Mouse (Mus musculus) limb, embryonic 14.5 days (tissue): ENCODE measurements at regions not wholly inside any gene's neighbourhood (a gene's known extent, or its start where the extent isn't known, plus 50 kb on each side); places are given as distances from the start of the nearest gene placed in this dataset.

Experiments
- ATAC-seq: fragments of 200-750 bp; cut with Nextera tagmentation; 2 replicates; pipeline ENCODE4 v1.8.0; 2017; ENCODE audit warnings: low read depth, moderate number of reproducible peaks, moderate TSS enrichment; ENCODE audit not compliant: low FRiP score
- DNase-seq: peaks from one replicate; pipeline ENCODE4 v3.0.0-alpha.2; 2015; ENCODE audit warnings: low spot score
- H3K27ac ChIP-seq: fragments of 300-500 bp; sonication (generic); replicated peaks from 2 replicates; pipeline ENCODE4 v1.5.1; 2014; ENCODE audit warnings: low read depth, mild to moderate bottlenecking, low read length, moderate library complexity, mixed read lengths
- H3K27me3 ChIP-seq: fragments of 300-500 bp; sonication (generic); 2 replicates; pipeline ENCODE4 v1.6.1; 2014; ENCODE audit warnings: low read length, mixed read lengths; ENCODE audit not compliant: control insufficient read depth, insufficient read depth
- H3K36me3 ChIP-seq: fragments of 300-500 bp; sonication (generic); 2 replicates; pipeline ENCODE4 v1.6.1; 2014; ENCODE audit warnings: mild to moderate bottlenecking, low read length, moderate library complexity, mixed read lengths; ENCODE audit not compliant: control insufficient read depth, insufficient read depth
- H3K4me1 ChIP-seq: fragments of 300-500 bp; sonication (generic); 2 replicates; pipeline ENCODE4 v1.6.1; 2014; ENCODE audit warnings: antibody characterized with exemption, low read length, mixed read lengths; ENCODE audit not compliant: control insufficient read depth, insufficient read depth
- H3K4me2 ChIP-seq: fragments of 300-500 bp; sonication (generic); replicated peaks from 2 replicates; pipeline ENCODE4 v1.6.1; 2014; ENCODE audit warnings: low read depth, mild to moderate bottlenecking, low read length, moderate library complexity; ENCODE audit not compliant: severe bottlenecking
- H3K4me3 ChIP-seq: fragments of 300-500 bp; sonication (generic); replicated peaks from 2 replicates; pipeline ENCODE4 v1.5.1; 2014; ENCODE audit warnings: low read length
- H3K9ac ChIP-seq: fragments of 300-500 bp; sonication (generic); 2 replicates; pipeline ENCODE4 v1.6.1; 2014; ENCODE audit warnings: mild to moderate bottlenecking, low read depth, low read length, moderate library complexity; ENCODE audit not compliant: severe bottlenecking
- H3K9me3 ChIP-seq: fragments of 300-500 bp; sonication (generic); 2 replicates; pipeline ENCODE4 v1.6.1; 2016; ENCODE audit warnings: low read length; ENCODE audit not compliant: control insufficient read depth
- POLR2A ChIP-seq: fragments of 200-500 bp; IDR thresholded peaks from 2 replicates; pipeline ENCODE4 v1.8.0; 2012; ENCODE audit warnings: inconsistent platforms, mild to moderate bottlenecking, moderate library complexity, borderline replicate concordance; ENCODE audit not compliant: insufficient read depth, insufficient read length; ENCODE audit errors: extremely low read depth
- WGBS: fragments of 180-500 bp; shearing (Covaris S2); extraction: QIAGEN DNeasy Blood & Tissue Kit; methylation state at CpG from one replicate; pipeline ENCODE4 v1.1.7; 2014; 5-methylcytosine and 5-hydroxymethylcytosine counted together

DNA sequence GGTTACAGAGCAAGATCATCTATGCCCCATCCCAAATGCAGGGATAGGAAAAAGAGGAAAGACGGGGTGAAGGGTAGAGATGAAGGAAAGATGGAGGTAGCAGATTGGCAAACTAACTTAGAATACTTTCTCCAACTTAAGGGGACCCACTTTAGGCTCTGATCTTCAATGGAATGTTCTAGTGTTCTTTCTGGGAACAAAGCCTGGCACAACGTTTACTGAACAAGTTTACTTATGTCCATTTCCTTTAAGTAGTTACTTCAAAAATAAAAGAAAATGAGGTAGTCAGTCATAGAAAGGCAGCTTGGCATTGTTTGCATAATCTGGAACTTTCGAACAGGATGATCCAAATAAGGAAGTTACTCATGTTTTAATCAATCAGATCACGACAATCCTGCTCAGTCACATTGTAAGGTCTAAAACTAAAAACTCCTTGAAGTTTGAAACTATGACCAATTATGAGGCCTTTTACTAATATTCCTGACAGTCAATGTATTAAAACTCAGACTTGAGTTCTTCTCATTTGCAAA is 441.7 kb upstream of the Tbl1xr1 start:
- 83% methylated on average over 4 of the region's 4 CpGs for WGBS
- Histone ChIP-seq H3K9ac (no peak overlapping the region), H3K4me3 (no peak overlapping the region), H3K9me3 (no peaks in the 10 kb centered on the region), H3K4me1 (peaks cover 5% of the 10 kb centered on the region), H3K27me3 (no peaks in the 10 kb centered on the region), H3K36me3 (no peaks in the 10 kb centered on the region), H3K27ac (no peak overlapping the region), H3K4me2 (no peak overlapping the region)
- DNase-seq = no peak
- no peak for ATAC-seq
- no peak for TF ChIP-seq POLR2A

GRCm38 (mm10) chr3:21638886-21639285 is 437.6 kb upstream of the Tbl1xr1 start:
- WGBS = 83% methylated on average over 5 of the region's 5 CpGs
- DNase-seq = no peak

GRCm38 (mm10) chr3:21639576-21639975 is 436.9 kb upstream of the Tbl1xr1 start:
- no peak overlapping the region for H3K4me2 ChIP-seq
- H3K27me3 ChIP-seq = no peaks in the 10 kb centered on the region
- no peak for TF ChIP-seq POLR2A
- no peak overlapping the region for H3K9ac ChIP-seq
- 61% methylated on average over 5 of the region's 5 CpGs for WGBS
- H3K36me3 ChIP-seq = no peaks in the 10 kb centered on the region
- no peak for ATAC-seq
- no peak overlapping the region for H3K27ac ChIP-seq
- no peaks in the 10 kb centered on the region for H3K9me3 ChIP-seq
- no peak overlapping the region for H3K4me3 ChIP-seq
- no peak for DNase-seq
- H3K4me1 ChIP-seq = no peaks in the 10 kb centered on the region

More at GRCm38 (mm10) chr3:21638886-21639285, 437.6 kb upstream of the Tbl1xr1 start:
- no peaks in the 10 kb centered on the region for H3K27me3 ChIP-seq
- ATAC-seq = no peak
- H3K27ac ChIP-seq = no peak overlapping the region
- H3K36me3 ChIP-seq = no peaks in the 10 kb centered on the region
- H3K9me3 ChIP-seq = no peaks in the 10 kb centered on the region
- peaks cover 1% of the 10 kb centered on the region for H3K4me1 ChIP-seq
- no peak for TF ChIP-seq POLR2A
- H3K9ac ChIP-seq = no peak overlapping the region
- no peak overlapping the region for H3K4me2 ChIP-seq
- no peak overlapping the region for H3K4me3 ChIP-seq

- no peak for TF ChIP-seq POLR2A
- Histone ChIP-seq H3K9ac (no peak overlapping the region), H3K36me3 (no peaks in the 10 kb centered on the region), H3K27ac (no peak overlapping the region), H3K4me3 (no peak overlapping the region), H3K4me1 (0 out of 2 replicates have a peak, but pooled peaks cover 3% of the 10 kb centered on the region), H3K27me3 (no peaks in the 10 kb centered on the region), H3K4me2 (no peak overlapping the region), H3K9me3 (no peaks in the 10 kb centered on the region)
- ATAC-seq = no peak
- DNase-seq = no peak
- 67% methylated on average over 2 of the region's 2 CpGs for WGBS
These were observed 432.4 kb upstream of the Tbl1xr1 start for GRCm38 (mm10) chr3:21644086-21644485.

GRCm38 (mm10) chr3:21645268-21645667 is 431.2 kb upstream of the Tbl1xr1 start:
- Histone ChIP-seq H3K9ac (no peak overlapping the region), H3K4me3 (no peak overlapping the region), H3K9me3 (no peaks in the 10 kb centered on the region), H3K27ac (no peak overlapping the region), H3K36me3 (no peaks in the 10 kb centered on the region), H3K27me3 (no peaks in the 10 kb centered on the region), H3K4me2 (no peak overlapping the region), H3K4me1 (0 out of 2 replicates have a peak, but pooled peaks cover 3% of the 10 kb centered on the region)
- no peak for TF ChIP-seq POLR2A
- DNase-seq (no peak), ATAC-seq (no peak)
- 80% methylated on average over 1 of the region's 1 CpGs for WGBS
